Mouse (Mus musculus) kidney, adult 2 months (tissue): ENCODE measurements at regions not wholly inside any gene's neighbourhood (a gene's known extent, or its start where the extent isn't known, plus 50 kb on each side); places are given as distances from the start of the nearest gene placed in this dataset.

ENCODE experiments used
- DNase-seq: peaks from one replicate; pipeline ENCODE4 v3.0.0; 2021
- H3K27ac ChIP-seq: fragments of 200-500 bp; 2 replicates; pipeline ENCODE4 v1.5.1; 2012; ENCODE audit warnings: low read depth, low read length, control low read depth, inconsistent platforms; ENCODE audit not compliant: insufficient read depth
- H3K27me3 ChIP-seq: fragments of 200-500 bp; replicated peaks from 2 replicates; pipeline ENCODE4 v1.6.1; 2012; ENCODE audit warnings: mild to moderate bottlenecking, moderate library complexity, low read length, inconsistent platforms; ENCODE audit not compliant: control insufficient read depth, insufficient read depth
- H3K36me3 ChIP-seq: fragments of 200-500 bp; 2 replicates; pipeline ENCODE4 v1.6.1; 2012; ENCODE audit warnings: mild to moderate bottlenecking, moderate library complexity, low read length, inconsistent platforms; ENCODE audit not compliant: control insufficient read depth, insufficient read depth
- H3K4me1 ChIP-seq: fragments of 200-500 bp; 2 replicates; pipeline ENCODE4 v1.6.1; 2011; ENCODE audit warnings: low read length; ENCODE audit not compliant: control insufficient read depth, insufficient read depth
- H3K4me3 ChIP-seq: fragments of 200-500 bp; 2 replicates; pipeline ENCODE4 v1.5.1; 2011; ENCODE audit warnings: mild to moderate bottlenecking, low read depth, low read length, control low read depth; ENCODE audit not compliant: insufficient read depth
- CTCF ChIP-seq: fragments of 200-500 bp; conservative IDR thresholded peaks from 2 replicates; pipeline ENCODE4 v1.5.1; 2011; ENCODE audit warnings: low read depth, mild to moderate bottlenecking, control low read depth, low read length, moderate library complexity, mixed read lengths; ENCODE audit not compliant: insufficient read depth, insufficient read length
- POLR2A ChIP-seq: fragments of 200-500 bp; IDR thresholded peaks from one replicate; pipeline ENCODE4 v1.6.1; 2011; ENCODE audit warnings: low read depth, low read length, control low read depth
- WGBS: fragments of 180-500 bp; shearing (Covaris S2); methylation state at CpG from one replicate; pipeline ENCODE4 v1.1.7; 2018; 5-methylcytosine and 5-hydroxymethylcytosine counted together

DNA sequence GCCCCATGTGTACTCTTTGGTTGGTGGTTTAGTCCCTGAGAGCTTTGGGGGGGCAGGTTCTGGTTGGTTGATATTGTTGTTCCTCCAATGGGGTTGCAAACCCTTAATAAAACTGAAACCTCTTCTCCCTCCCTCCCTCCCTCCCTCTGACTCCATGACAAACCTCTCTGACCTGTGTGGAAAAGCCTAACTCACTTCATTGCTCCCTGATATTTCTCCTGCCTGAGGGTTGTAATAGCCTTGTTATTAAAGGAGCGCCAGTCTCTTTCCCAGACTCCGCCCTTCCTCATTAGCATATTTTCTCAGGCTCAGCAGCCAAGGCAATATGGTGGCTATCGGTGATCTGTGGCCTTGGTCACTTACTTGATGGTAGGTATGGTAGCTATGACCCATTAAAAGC, 230.3 kb upstream of the Zfp703 start:
- Histone ChIP-seq H3K36me3 (no peaks in the 10 kb centered on the region), H3K27ac (no peak overlapping the region), H3K4me1 (no peaks in the 10 kb centered on the region), H3K4me3 (no peak overlapping the region), H3K27me3 (no peaks in the 10 kb centered on the region)
- TF ChIP-seq CTCF (no peak), POLR2A (no peak)
- no peak for DNase-seq
- WGBS: 75% methylated on average over 3 of the region's 3 CpGs

- Histone ChIP-seq H3K4me3 (no peak overlapping the region), H3K36me3 (no peaks in the 10 kb centered on the region), H3K27me3 (no peaks in the 10 kb centered on the region), H3K27ac (no peak overlapping the region), H3K4me1 (no peaks in the 10 kb centered on the region)
- peak; percentile 10 for DNase-seq
- TF ChIP-seq POLR2A (no peak), CTCF (no peak)
- 33% methylated on average over 19 of the region's 19 CpGs for WGBS
Measured at GRCm38 (mm10) chr8:26747241-26747972, 229.7 kb upstream of the Zfp703 start.

DNA sequence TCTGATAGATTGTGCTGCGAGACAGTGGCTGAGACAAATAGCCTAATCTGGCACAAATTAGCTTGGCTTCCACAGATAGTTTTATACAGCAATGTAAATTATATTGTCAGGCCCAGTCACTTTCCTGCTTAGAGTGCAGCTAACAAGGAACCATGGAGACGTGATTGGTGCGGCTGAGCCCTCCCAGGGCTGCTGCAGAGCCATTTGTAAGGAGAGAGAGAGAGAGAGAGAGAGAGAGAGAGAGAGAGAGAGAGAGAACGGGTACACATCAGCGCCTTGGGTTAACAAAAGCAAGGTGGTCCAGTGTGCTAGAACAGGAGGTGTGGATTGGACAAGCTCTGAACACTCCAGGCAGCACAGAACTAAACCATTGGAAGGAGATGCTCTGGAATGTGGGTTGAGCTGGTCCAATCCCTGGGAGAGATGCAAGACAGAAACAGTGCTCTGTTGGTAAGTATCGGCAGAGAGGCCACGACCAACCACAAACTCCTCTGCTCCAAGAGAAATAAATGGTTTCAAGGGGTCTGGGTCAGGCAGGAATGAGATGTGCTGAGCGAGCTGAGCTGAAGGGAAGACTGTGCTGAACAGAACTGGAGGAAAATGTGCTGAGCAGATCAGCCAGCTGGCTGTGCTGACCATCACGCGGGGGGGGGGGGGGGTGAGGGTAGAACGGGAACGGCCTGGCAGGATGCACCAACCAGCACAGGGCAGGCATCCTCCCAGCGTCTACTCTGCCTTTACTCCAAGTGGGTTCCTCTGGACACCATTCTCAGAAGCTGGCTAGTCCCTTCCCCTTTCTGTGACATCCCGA, 228.8 kb upstream of the Zfp703 start:
- H3K36me3 ChIP-seq: no peaks in the 10 kb centered on the region
- no peak overlapping the region for H3K27ac ChIP-seq
- TF ChIP-seq CTCF (no peak), POLR2A (no peak)
- 44% methylated on average over 14 of the region's 14 CpGs for WGBS
- H3K4me3 ChIP-seq: no peak overlapping the region
- no peak for DNase-seq
- H3K4me1 ChIP-seq: no peaks in the 10 kb centered on the region
- no peaks in the 10 kb centered on the region for H3K27me3 ChIP-seq

DNA sequence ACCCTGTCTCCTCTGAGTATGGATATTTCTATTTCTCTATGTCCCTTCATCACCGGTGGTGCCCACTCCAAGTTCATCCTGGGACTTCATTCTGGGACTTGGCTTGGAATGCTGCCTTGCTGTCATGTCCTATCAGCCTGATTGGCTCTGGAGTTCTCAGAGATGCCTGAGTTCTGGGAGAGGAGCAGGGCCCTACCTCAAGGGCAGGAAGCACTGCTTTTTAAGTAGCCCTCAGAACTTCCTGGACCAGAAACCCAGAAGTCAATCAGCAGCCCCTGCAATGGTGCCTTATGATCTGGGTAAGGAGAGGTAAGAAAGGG, 228.2 kb upstream of the Zfp703 start:
- no peak overlapping the region for H3K4me3 ChIP-seq
- H3K27me3 ChIP-seq: no peaks in the 10 kb centered on the region
- no peak for DNase-seq
- WGBS: 50% methylated on average over 1 of the region's 1 CpGs
- TF ChIP-seq CTCF: no peak
- TF ChIP-seq POLR2A: no peak
- no peak overlapping the region for H3K27ac ChIP-seq
- no peaks in the 10 kb centered on the region for H3K36me3 ChIP-seq
- H3K4me1 ChIP-seq: no peaks in the 10 kb centered on the region

DNA sequence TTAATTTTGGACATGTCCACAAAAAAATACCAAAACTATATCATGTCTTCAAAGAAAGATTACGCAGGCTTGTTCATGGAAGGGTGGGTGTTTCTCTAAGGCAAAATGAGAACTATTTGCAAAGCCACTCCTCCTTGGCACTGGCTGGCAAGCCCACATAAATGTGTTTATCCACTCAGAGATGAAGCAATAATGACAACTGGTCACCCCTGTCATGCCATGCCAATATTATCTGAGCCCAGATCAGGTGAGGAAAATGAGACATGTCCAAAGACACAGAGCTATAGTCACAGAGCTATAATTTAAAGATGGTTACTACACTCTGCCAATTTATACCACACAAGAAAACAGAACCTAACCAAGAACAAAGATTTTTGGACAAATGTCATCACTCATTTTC, 227.0 kb upstream of the Zfp703 start:
- 92% methylated on average over 1 of the region's 1 CpGs for WGBS
- Histone ChIP-seq H3K4me3 (no peak overlapping the region), H3K4me1 (no peaks in the 10 kb centered on the region), H3K27ac (no peak overlapping the region), H3K27me3 (no peaks in the 10 kb centered on the region), H3K36me3 (no peaks in the 10 kb centered on the region)
- TF ChIP-seq CTCF (no peak), POLR2A (no peak)
- no peak for DNase-seq

DNA sequence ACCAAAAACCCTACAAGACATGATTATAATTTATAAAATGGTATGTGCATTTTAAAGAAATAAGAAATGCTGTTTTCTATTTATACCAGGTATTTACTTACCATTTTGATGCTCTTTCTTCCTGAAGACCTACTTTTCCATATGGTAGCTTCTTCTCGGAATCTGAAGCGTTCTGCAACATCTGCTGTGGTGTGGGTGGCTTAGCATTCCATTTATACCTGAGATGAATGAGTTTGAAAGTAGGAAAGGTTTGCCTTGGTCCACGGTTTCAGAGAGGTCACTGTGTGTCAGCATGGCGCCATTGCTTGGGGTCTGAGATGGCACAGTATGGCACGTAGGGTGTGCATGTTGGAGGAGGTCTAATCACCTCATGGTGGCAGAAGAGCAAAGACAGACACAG, 225.5 kb upstream of the Zfp703 start:
- Histone ChIP-seq H3K4me1 (no peaks in the 10 kb centered on the region), H3K27me3 (no peaks in the 10 kb centered on the region), H3K27ac (no peak overlapping the region), H3K36me3 (no peaks in the 10 kb centered on the region), H3K4me3 (no peak overlapping the region)
- TF ChIP-seq POLR2A (no peak), CTCF (no peak)
- WGBS: 94% methylated on average over 5 of the region's 5 CpGs
- DNase-seq: no peak

GRCm38 (mm10) chr8:26756452-26756851, 220.7 kb upstream of the Zfp703 start:
- H3K36me3 ChIP-seq: no peaks in the 10 kb centered on the region
- no peak for DNase-seq
- H3K4me3 ChIP-seq: no peak overlapping the region
- no peaks in the 10 kb centered on the region for H3K4me1 ChIP-seq
- TF ChIP-seq CTCF (no peak), POLR2A (no peak)
- H3K27ac ChIP-seq: no peak overlapping the region
- H3K27me3 ChIP-seq: no peaks in the 10 kb centered on the region
- 75% methylated on average over 2 of the region's 2 CpGs for WGBS
